Mouse (Mus musculus) cerebellum, adult (tissue): Measurements from ENCODE around the gene R3hdm4.

Source experiments
- ATAC-seq: cut with Nextera tagmentation; 2 replicates; pipeline ENCODE4 v1.9.2; 2017; ENCODE audit warnings: mild to moderate bottlenecking, moderate library complexity, mixed read lengths; ENCODE audit not compliant: insufficient number of reproducible peaks, low FRiP score, low TSS enrichment

The R3hdm4 gene

DNA sequence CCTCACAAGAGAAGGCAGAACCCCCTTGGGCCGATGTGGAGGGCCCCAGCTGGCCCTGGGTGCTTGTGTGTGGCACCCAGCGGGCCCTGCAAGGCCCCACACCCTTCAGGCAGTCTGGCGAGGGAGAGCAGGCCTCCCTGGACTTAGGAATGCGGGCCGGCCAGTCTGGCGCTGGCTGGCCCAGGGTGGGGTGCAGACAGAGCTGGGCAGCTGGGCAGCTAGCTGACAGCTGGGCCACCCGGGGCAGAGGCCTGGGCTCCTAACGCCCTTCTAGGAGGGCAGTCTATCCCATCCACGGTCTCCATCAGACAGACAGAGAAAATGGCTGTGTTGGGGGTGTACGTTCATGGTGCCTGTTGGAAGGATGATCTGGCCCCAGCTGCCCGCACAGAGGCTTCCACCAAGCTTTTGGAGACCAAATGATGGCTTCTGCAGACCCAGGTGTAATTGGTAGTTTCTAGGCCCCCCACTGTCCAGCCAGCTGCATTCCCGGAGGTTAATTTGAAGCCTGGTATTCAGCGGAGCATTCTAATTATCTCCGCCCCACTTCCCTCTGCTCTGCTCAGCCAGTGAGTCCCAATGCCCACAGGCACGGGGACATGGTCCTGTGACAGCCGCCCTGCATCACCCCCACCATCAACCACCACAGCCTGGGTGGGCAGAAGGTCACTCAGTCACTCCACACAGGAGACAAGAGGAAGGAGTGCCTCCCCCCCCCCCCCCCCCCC, 24.7 kb upstream of the R3hdm4 start:
- no peak for ATAC-seq

DNA sequence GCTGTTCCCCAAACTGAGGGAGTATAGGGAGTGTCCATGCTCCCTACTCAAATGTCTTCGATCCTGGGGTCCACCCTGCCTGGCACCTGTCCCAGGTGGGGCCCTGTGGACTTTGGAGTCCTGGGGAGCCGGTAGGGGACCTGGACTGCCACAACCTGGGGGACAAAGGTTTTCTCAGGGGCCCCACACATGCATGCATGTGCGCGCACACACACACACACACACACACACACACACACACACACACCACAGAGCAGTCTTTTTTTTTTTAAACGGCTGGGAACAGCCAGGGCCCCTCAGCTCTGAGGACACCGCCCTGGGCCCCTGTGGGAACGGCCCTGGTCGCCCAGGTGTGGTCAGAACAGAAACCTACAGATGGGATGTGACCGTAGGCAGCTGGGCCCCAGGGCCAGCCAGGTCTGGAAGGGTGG, 22.5 kb upstream of the R3hdm4 start:
- ATAC-seq = no peak

DNA sequence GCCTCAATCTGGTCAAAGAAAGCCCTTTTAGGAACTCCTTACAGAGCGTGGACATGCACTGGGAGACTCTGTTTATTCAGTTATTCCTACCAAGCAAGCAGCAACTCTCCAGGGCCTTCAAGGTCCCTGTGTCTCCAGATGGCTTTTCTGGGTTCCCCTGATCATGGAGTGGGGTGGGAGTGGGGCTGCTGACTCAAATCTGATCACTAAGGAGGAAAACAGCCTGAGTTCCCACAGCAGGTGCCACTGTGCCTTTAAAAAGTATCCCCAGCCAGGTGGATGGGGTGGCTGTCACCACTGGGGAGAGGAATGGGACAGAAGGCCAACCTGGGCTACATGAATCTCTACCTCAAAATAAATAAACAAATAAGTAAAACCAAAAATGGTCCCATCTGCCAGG, 22.0 kb upstream of the R3hdm4 start:
- ATAC-seq = no peak

GRCm38 (mm10) chr10:79940749-79941148, 19.7 kb upstream of the R3hdm4 start:
- no peak for ATAC-seq

GRCm38 (mm10) chr10:79937775-79938526, 16.9 kb upstream of the R3hdm4 start:
- no peak for ATAC-seq

DNA sequence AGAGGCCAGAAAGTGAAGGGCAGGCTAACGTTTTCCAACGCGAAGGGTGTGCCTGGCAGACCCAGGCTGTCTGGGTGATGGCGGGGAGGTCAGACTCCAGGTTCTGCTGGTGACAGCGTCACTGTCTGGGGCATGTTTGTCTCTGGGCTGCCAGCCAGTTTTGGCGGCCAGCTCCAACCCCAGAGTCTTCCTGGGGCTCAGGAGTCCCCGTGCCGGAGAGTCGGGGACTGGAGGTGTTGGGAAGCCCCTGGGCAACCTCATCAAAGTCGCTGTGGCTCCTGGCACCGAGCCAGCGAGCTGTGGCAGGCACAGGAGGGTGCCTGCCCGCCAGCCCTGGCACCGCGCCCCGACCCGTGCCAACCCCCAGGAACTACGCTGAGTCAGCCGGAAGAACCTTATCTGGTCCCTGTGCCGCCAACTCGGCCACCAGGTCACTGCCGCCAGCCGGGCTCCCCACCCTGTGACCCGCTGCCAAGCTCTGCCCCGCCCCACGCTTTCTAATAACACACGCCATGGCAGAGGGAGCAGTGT, 16.0 kb upstream of the R3hdm4 start:
- ATAC-seq = peak; percentile 29; the same call in 1 of the 2 replicates

DNA sequence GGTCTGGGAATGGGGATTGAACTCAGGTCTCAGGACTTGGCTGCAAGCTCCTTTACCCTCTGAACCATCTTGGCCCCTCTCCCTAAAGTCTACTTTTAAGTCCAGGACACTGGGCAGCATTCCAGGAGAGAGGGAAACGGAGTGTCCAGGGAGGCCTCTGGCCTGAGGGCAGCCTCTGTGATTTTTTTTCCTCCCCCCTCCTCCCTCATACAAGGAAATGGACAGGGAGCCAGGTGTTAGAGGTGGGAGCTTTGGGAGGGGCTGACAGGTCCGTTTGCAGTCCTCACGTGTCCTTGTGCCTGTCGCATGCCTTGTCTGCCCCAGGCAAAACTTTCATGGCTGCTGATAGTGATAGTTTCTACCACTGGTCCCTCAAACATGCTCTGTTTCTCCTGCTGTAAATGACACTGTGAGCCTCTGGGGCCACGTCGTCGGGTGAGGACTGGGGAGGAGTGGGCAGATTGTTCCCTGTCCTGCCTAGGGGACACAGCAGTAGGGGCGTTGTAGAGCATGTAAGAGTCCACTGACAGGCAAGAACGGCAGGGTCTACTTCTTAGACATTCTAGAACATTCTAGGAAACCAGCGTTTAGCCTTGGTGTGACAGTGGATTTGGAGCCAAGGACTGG, 15.4 kb upstream of the R3hdm4 start:
- ATAC-seq = no peak

DNA sequence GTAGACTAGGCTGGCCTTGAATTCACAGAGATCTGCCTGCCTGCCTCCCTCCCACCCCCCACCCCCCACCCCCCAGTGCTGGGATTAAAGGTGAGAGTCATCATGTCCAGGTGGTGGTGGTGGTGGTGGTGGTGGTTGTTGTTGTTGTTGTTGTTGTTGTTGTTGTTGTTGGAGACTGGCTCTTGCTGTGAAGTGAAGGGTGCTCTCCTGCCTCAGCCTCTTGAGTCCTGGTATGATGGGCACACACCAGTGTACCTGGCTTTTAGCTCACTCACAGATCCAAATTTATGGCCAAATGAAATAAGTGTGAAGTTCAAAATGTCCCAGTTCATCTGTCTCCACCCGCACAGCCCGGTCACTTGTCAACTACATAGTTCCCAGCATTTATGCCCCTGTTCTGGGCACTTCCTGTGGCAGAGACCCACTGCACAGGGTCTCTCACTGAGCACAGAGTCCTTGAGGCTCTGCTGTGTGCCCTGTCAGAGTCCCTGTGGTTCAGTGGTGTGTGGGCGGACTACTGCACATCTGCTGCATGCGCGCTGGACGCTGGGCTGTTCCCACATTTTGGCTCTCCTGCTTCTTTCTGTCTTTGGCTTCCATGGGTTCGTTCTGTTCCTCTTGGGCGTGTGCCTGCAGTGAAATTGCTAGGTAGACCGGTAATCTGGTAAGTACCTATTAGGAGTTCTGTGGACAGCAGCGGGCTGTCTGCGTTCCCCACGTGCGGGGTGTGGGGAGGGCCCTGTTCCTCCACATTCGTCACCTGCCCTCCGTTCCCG, 14.0 kb upstream of the R3hdm4 start:
- ATAC-seq = no peak

DNA sequence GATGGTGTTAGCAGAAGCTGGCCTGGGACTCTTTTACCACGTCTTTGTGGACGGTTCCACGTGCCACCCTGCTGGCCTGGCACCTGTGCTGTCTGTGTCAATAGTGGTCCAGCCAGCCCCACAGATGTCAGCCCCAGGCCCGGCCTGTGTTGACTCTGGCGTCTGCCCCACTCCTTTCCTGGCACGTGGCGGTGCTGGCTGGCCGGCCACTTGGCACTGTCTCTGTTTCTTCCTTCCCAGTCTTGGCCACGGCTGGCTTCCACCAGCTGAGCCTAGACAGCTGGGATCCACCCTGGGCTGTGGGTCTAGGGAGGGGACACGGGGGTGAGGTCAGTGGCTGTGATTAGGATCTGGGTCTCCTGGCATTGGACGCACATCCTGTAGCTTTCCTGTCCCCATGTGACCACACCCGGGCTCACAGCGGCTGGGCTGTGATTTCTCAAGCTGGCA, 13.3 kb upstream of the R3hdm4 start:
- no peak for ATAC-seq

DNA sequence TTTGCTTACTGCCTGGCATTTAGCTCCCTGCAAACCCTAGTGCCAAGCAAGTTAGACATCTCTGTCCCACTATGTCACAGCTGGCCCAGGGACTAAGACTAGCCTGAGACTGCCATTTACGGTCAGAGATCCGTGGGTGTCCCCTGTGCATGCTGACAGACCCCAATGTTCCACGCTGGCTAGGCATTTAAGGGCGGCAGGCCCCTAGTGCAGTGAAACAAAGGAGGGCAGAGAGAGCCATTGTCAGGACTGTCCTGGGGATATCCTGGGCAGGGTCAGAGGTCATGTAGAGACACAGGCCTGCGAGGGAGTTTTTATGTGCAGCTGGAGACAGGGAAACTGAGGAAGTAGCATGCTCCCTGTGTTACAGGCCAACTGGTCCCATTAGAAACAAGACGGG, 12.9 kb upstream of the R3hdm4 start:
- no peak for ATAC-seq

GRCm38 (mm10) chr10:79933145-79933679, 12.2 kb upstream of the R3hdm4 start:
- no peak for ATAC-seq

GRCm38 (mm10) chr10:79932736-79933135, 11.7 kb upstream of the R3hdm4 start:
- ATAC-seq = peak; percentile 10; the same call in 1 of the 2 replicates

GRCm38 (mm10) chr10:79931797-79932196, 10.8 kb upstream of the R3hdm4 start:
- no peak for ATAC-seq

DNA sequence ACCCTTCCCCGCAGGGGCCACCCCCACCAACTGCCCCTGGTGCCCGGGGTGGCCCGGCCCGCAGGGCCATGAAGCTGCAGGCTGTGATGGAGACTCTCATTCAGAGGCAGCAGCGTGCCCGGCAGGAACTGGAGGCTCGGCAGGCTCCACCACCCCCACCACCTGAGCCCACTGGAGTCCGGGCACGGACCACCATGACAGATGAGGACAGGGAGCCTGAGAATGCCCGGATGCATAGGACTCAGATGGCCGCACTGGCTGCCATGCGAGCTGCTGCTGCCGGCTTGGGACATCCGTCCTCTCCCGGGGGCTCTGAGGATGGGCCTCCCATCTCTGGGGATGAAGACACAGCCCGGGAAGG, 9.8 kb upstream of the R3hdm4 start:
- ATAC-seq = no peak

- ATAC-seq = no peak
Observed at GRCm38 (mm10) chr10:79929967-79930825, 9.2 kb upstream of the R3hdm4 start.

- no peak for ATAC-seq
Observed at GRCm38 (mm10) chr10:79928907-79929701, 8.1 kb upstream of the R3hdm4 start.

GRCm38 (mm10) chr10:79928030-79928694, 7.2 kb upstream of the R3hdm4 start:
- ATAC-seq = no peak
